Mouse (Mus musculus): Measurements from ENCODE around the gene St6galnac3. TPM values are rescaled to one million over a fixed set of nuclear protein-coding genes. Genes with fewer than 3 reads are reported as not detected.

Gene St6galnac3
- total RNA-seq, 2 experiments from 2014 or later, result 9.9 to 12.6 TPM

DNA sequence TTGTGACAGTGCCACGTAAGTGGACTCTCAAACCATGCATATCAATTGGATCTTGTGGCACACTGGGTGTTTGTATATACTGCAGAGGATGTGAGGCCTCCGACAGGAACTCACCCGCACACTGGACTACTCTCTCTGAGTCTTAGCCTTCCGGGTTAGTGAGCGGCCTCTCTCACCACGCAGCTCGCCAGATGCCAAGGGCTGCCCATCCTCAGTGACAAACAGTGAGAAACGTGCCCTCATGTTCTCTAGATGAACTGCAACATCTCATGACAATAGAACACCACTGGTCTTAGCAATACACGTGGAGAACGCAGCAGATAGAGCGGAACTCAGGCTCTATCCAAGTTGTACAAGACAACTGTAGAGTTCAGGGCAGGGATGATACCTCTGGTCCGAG lies 524.2 kb downstream of the St6galnac3 start:
- no peak for DNase-seq
- intact Hi-C loops (cut with DNase I), result no loop called here

GRCm38 (mm10) chr3:153200076-153200475 lies 524.9 kb downstream of the St6galnac3 start:
- intact Hi-C loops (cut with DNase I), result no loop called here
- DNase-seq, result no peak

GRCm38 (mm10) chr3:153199251-153199650 lies 525.7 kb downstream of the St6galnac3 start:
- intact Hi-C loops (cut with DNase I), result no loop called here
- no peak for DNase-seq

DNA sequence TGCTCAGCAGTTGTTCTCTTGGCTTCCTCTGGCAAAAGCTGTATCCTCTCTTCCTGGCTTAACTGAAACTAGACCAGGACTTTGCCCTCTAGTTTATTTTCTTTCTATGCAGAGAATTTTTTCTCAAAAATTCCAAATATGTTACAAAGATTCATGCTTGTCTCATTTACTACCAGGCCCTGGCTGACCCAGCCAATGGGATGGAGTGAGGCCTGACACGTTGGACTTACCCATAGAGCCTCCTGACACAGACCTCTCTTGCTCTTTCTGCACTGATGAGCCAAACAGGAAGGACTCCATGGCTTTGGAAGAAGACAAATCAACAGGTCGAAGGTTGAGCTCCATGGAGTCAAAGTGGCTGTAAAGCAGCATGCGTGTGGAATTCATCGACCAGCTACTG lies 526.5 kb downstream of the St6galnac3 start:
- intact Hi-C loops (cut with DNase I), result no loop called here
- no peak for DNase-seq

GRCm38 (mm10) chr3:153193025-153193424 lies 531.9 kb downstream of the St6galnac3 start:
- intact Hi-C loops (cut with DNase I), result no loop called here
- DNase-seq, result no peak

DNA sequence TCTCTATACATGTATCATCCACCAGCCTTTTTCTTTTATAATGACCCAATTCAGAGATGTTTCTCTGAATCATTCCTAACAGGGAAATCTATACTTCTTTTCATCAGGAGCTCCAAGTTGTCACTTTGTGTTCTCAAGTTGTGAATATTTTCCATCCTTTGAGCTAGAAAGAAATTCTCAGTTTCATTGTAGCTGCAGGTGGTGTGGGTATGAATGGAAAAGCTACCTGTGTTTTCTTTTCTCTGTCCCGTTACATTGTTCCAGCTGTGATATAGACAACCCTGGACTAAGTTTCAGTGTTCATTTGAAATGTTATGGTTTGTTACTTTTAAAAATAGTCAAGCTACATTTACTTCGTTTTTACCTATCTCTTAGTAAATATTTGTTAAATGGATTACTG lies 534.2 kb downstream of the St6galnac3 start:
- intact Hi-C loops (cut with DNase I), result no loop called here
- DNase-seq, result no peak

DNA sequence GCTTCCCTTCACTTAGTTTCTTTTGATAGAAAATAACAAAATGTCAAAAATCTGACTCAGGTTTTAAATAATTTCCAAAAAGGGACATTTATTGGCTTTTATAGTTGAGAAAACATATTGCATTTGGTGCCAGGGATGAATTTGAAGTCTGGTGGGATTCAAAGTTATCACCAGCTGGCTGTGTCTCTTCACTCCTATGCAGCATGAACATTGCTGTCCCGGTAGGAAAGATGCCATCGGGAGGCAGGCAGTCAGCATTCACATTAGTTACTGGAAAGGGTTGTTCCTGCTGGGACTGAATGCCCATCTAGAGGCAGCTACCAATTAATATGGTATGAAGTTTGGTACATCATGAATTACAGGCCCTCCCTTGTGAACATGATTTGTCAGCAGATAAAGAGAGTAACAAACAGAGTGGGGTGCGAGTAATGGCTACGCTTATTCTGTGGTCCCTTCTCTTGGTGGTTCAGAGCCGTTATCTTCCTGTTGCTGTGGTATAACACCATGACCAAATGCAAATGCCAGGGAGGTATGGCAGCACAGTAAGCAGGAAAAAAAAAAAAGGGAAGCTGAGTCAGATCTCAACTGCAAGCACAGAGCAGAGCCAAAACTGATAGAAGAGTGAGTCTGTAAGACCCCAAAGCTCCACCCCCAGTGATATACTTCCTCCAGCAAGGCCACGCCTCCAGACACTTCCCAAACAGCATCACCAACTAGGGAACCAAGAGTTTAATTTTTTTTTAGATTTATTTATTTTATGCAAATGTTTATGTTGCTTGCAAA lies 535.1 kb downstream of the St6galnac3 start:
- no peak for DNase-seq
- intact Hi-C loops (cut with DNase I), result no loop called here

- intact Hi-C loops (cut with DNase I), result no loop called here
- DNase-seq, result no peak
Measured at GRCm38 (mm10) chr3:153188224-153188623, 536.8 kb downstream of the St6galnac3 start.

DNA sequence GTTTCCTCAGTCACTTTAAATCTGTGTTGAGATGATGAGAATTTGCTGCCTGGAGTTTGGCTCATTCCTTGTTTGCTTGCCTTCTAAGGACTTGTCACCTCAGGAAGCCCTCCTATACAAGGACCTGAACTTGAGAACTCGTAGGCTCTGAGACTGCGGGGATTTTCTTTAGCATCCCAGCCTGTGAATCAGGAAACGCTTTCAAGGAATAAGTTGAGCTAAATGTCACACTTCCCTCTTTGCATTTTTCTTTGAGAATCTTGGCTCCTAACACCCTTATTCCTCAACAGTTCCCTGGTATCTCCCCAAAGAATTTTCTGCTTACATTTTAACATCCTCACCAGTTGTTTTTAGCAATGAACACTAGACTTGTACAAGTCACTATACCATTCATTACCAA lies 539.9 kb downstream of the St6galnac3 start:
- intact Hi-C loops (cut with DNase I), result no loop called here
- no peak for DNase-seq

GRCm38 (mm10) chr3:153181242-153181641 lies 543.7 kb downstream of the St6galnac3 start:
- intact Hi-C loops (cut with DNase I), result no loop called here
- no peak for DNase-seq

DNA sequence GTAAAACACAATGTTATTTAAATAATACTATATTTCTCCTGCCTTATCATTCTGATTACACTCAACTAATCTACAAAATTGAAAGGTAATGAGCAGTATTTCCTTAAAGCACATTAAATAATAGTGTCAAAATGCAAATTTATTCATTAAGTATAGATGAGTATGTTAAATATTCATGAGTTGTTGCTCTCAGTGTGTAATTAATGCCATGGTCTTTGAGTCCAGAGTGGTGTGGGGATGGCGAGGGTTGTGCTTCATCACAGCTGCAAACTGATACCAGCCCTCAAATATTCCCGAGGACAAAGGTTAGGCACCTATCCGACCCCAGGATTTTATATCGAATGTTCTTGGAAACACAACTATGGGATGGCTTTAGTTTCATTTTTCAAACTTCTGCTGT lies 548.2 kb downstream of the St6galnac3 start:
- intact Hi-C loops (cut with DNase I), result no loop called here
- DNase-seq, result no peak

- intact Hi-C loops (cut with DNase I), result no loop called here
- no peak for DNase-seq
Measured at GRCm38 (mm10) chr3:153176325-153176724, 548.6 kb downstream of the St6galnac3 start.

- no peak for DNase-seq
- intact Hi-C loops (cut with DNase I), result no loop called here
Measured at GRCm38 (mm10) chr3:153174336-153175033, 550.5 kb downstream of the St6galnac3 start.

DNA sequence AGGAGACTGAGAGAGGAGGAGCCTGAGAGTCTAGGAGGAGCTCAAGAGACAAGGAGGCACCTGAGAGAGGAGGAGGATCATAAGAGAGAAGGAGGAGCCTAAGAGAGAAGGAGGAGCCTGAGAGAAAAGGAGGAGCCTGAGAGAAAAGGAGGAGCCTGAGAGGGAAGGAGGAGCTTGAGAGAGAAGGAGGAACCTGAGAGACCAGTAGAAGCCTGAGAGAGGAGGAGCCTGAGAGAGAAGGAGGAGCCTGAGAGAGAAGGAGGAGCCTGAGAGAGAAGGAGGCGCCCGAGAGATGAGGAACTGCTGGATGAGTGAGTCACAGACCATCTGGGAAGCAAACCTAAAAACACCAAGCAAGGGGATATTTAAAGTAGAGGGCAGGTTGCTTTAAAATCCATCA lies 551.4 kb downstream of the St6galnac3 start:
- intact Hi-C loops (cut with DNase I), result no loop called here
- DNase-seq, result no peak

DNA sequence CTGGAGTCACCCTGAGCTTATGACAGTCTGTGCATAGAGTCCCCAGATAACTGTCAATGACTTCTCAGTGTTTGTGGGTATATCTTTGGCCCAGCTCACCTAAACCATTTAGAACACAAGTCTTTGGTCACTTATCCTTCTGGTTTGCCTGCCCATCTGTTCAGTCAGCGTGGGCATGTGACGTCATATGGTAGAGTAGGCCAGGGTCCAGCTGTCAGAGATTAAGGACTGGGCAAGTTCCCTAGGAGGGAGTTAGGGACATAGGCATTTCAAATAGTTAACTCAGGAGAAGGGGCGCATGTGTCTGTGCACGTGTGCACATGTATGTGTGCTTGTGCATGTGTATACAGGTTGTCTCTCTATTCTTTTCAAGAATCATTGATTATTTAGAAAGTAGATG lies 554.8 kb downstream of the St6galnac3 start:
- DNase-seq, result no peak
- intact Hi-C loops (cut with DNase I), result no loop called here

DNA sequence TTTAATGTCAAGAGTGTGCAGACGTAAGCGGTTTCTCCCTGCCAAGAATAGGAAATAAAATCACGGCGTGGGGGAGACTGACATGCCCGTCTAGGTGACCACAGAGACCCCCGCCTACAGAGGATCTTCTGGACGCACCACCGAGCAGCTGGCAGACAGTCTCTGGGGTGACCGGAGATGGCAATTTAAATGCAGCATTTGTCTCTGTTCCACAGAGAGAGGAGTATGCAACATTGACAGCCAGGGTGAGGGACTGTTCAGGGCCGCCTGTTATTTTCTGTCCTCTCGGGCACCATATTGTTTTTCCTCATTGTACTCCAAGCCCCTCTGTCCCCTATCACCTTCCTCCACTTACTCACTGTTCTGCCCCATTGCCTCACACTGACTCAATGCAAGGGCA lies 555.2 kb downstream of the St6galnac3 start:
- intact Hi-C loops (cut with DNase I), result no loop called here

DNA sequence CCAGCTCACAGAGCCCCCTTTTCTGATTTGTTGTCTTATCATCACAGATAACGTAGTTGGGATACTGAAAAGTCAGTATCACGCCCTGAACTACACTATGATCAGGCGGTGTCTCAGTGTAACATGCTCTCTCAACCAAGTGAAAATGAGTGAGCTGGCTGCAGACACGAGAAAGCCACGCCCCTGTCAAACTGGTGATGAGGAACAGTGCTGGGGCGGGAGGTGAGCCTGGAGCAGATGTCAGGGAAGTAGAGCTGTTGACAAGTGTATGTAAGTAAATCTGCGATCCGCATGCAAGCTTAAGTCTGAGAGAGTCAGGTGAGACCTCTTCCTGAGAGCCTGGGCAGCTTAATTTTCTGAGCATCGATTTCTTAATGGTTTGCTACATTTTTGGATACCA lies 563.3 kb downstream of the St6galnac3 start:
- intact Hi-C loops (cut with DNase I), result no loop called here
- no peak for DNase-seq

More for the DNA sequence above, 555.2 kb downstream of the St6galnac3 start:
- no peak for DNase-seq

DNA sequence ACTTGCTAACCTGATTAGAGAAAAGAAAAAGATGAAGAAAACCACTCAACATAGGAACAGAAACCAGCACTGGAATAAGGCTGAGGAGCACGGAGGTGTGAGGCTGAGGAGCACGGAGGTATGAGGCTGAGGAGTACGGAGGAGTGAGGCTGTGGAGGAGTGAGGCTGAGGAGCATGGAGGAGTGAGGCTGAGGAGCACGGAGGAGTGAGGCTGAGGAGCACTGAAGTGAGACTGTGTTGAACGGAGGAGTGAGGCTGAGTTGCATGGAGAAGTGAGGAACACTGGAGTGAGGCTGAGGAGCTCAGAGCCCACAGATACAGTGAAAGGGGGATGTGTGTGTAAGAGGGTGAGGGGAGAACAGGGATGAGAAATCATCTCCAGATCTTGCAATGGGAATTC lies 564.3 kb downstream of the St6galnac3 start:
- intact Hi-C loops (cut with DNase I), result no loop called here

GRCm38 (mm10) chr3:153148887-153149286 lies 576.1 kb downstream of the St6galnac3 start:
- no peak for DNase-seq
- intact Hi-C loops (cut with DNase I), result no loop called here

More for the DNA sequence above, 564.3 kb downstream of the St6galnac3 start:
- DNase-seq, result no peak

All from heart, postnatal 14 days (tissue).